Mouse (Mus musculus) heart, adult 18-20 months (tissue): ENCODE results near the gene Bcas1. TPM values are rescaled to one million over a fixed set of nuclear protein-coding genes. Genes with fewer than 3 reads are reported as not detected.

Experiments
- DNase-seq, 2 experiments: peaks; one replicate each; pipeline ENCODE4 v3.0.0; 2021 to 2022; ENCODE audit warnings: mixed read lengths in 1 of 2
- total RNA-seq, 2 experiments: library from RNA; stranded (reverse); gene quantifications; 2 replicates each; pipeline ENCODE4 v1.2.3; 2021

Bcas1 gene
- total RNA-seq, 2 experiments from 2014 or later, result 0.25 to 0.87 TPM

- DNase-seq, result no peak
Measured at GRCm38 (mm10) chr2:170310310-170310987, 117.2 kb downstream of the Bcas1 start.

- no peak for DNase-seq
Measured at GRCm38 (mm10) chr2:170308966-170309365, 118.7 kb downstream of the Bcas1 start.

GRCm38 (mm10) chr2:170308033-170308820 lies 119.4 kb downstream of the Bcas1 start:
- no peak for DNase-seq

- DNase-seq, result no peak
Measured at GRCm38 (mm10) chr2:170307589-170308021, 120.0 kb downstream of the Bcas1 start.

GRCm38 (mm10) chr2:170306637-170307320 lies 120.9 kb downstream of the Bcas1 start:
- DNase-seq, result no peak

- no peak for DNase-seq
Measured at GRCm38 (mm10) chr2:170304766-170305165, 122.9 kb downstream of the Bcas1 start.

- DNase-seq, result no peak
Measured at GRCm38 (mm10) chr2:170303595-170303994, 124.0 kb downstream of the Bcas1 start.

GRCm38 (mm10) chr2:170302825-170303224 lies 124.8 kb downstream of the Bcas1 start:
- no peak for DNase-seq

Other genes starting within 250 kb of the Bcas1 start
- 10 to 100 TPM; 10.8 to 14.8 TPM for gene Pfdn4, start 68.6 kb upstream of the Bcas1 start, total RNA-seq
- not detected for gene Cyp24a1, start 69.3 kb upstream of the Bcas1 start, total RNA-seq
- gene 4930470P17Rik, start 174.2 kb upstream of the Bcas1 start, total RNA-seq, result not detected